Mouse (Mus musculus) heart, postnatal 0 days (tissue): ENCODE measurements around the gene Lpar2. TPM values are rescaled to one million over a fixed set of nuclear protein-coding genes. Genes with fewer than 3 reads are reported as not detected.

Source experiments
- ATAC-seq: fragments of 200-750 bp; cut with Nextera tagmentation; 2 replicates; pipeline ENCODE4 v1.8.0; 2017; ENCODE audit warnings: low read depth, moderate number of reproducible peaks, moderate library complexity; ENCODE audit not compliant: insufficient read depth
- DNase-seq: peaks from one replicate; pipeline ENCODE4 v3.0.0-alpha.2; 2016; ENCODE audit warnings: low spot score
- H3K27ac ChIP-seq: fragments of 300-500 bp; sonication (generic); 2 replicates; pipeline ENCODE4 v1.5.1; 2014; ENCODE audit warnings: low read depth, mild to moderate bottlenecking
- H3K27me3 ChIP-seq: fragments of 300-500 bp; sonication (generic); 2 replicates; pipeline ENCODE4 v1.6.1; 2014; ENCODE audit warnings: low read length, mixed read lengths; ENCODE audit not compliant: control insufficient read depth, insufficient read depth
- H3K36me3 ChIP-seq: fragments of 300-500 bp; sonication (generic); replicated peaks from 2 replicates; pipeline ENCODE4 v1.6.1; 2014; ENCODE audit warnings: low read length, mixed read lengths; ENCODE audit not compliant: control insufficient read depth, insufficient read depth
- H3K4me1 ChIP-seq: fragments of 300-500 bp; sonication (generic); 2 replicates; pipeline ENCODE4 v1.6.1; 2014; ENCODE audit warnings: antibody characterized with exemption; ENCODE audit not compliant: control insufficient read depth, insufficient read depth
- H3K4me2 ChIP-seq: fragments of 300-500 bp; sonication (generic); 2 replicates; pipeline ENCODE4 v1.6.1; 2014; ENCODE audit warnings: low read depth, mild to moderate bottlenecking, low read length, moderate library complexity
- H3K4me3 ChIP-seq: fragments of 300-500 bp; sonication (generic); 2 replicates; pipeline ENCODE4 v1.5.1; 2014; ENCODE audit warnings: low read depth, low read length
- H3K9ac ChIP-seq: fragments of 300-500 bp; sonication (generic); replicated peaks from 2 replicates; pipeline ENCODE4 v1.6.1; 2014; ENCODE audit warnings: low read depth, low read length, mixed read lengths
- H3K9me3 ChIP-seq: fragments of 300-500 bp; sonication (generic); replicated peaks from 2 replicates; pipeline ENCODE4 v1.6.1; 2016; ENCODE audit warnings: low read length; ENCODE audit not compliant: control insufficient read depth
- CTCF ChIP-seq: IDR thresholded peaks from 2 replicates; pipeline ENCODE4 v1.5.1; 2016; ENCODE audit warnings: antibody characterized with exemption, control low read depth, low read depth
- EP300 ChIP-seq: IDR thresholded peaks from 2 replicates; pipeline ENCODE4 v1.6.1; 2016; ENCODE audit warnings: antibody characterized with exemption, low read depth
- WGBS: fragments of 180-500 bp; shearing (Covaris S2); extraction: QIAGEN DNeasy Blood & Tissue Kit; methylation state at CpG from one replicate; pipeline ENCODE4 v1.1.7; 2014; 5-methylcytosine and 5-hydroxymethylcytosine counted together
- polyA plus RNA-seq: library from polyadenylated mRNA; unstranded; fragments of >200 nt; fragmentation: Nextera tagmentation; extraction: Ambion mirVana; gene quantifications from 2 replicates; pipeline ENCODE4 v1.2.1, GENCODE M21; 2015
- total RNA-seq: library from RNA; depleted of rRNA; stranded (reverse); fragments of >200 nt; gene quantifications from 2 replicates; pipeline ENCODE4 v1.2.3, GENCODE M21; 2014; ENCODE audit warnings: low replicate concordance; rRNA removed

The Lpar2 gene
- total and polyA plus RNA-seq, 2 experiments from 2014 or later = 0.10 to 0.50 TPM

- Histone ChIP-seq H3K27me3 (peaks cover 30% of the 10 kb centered on the region), H3K36me3 (no peaks in the 10 kb centered on the region), H3K9me3 (no peaks in the 10 kb centered on the region), H3K4me1 (0 out of 2 replicates have a peak, but pooled peaks cover 8% of the 10 kb centered on the region), H3K4me2 (no peak overlapping the region), H3K9ac (no peak overlapping the region), H3K4me3 (no peak overlapping the region), H3K27ac (no peak overlapping the region)
- no peak for TF ChIP-seq EP300
- TF ChIP-seq CTCF = no peak
- ATAC-seq (no peak), DNase-seq (no peak)
- WGBS = 77% methylated on average over 10 of the region's 10 CpGs
Observed at GRCm38 (mm10) chr8:69876967-69877366, 54.7 kb downstream of the Lpar2 start.

GRCm38 (mm10) chr8:69877396-69877795, 55.2 kb downstream of the Lpar2 start:
- ATAC-seq = no peak
- no peaks in the 10 kb centered on the region for H3K9me3 ChIP-seq
- TF ChIP-seq CTCF = no peak
- no peak for TF ChIP-seq EP300
- H3K4me3 ChIP-seq = no peak overlapping the region
- no peak for DNase-seq
- H3K27me3 ChIP-seq = peaks cover 34% of the 10 kb centered on the region
- 0 out of 2 replicates have a peak, but pooled peaks cover 8% of the 10 kb centered on the region for H3K4me1 ChIP-seq
- no peaks in the 10 kb centered on the region for H3K36me3 ChIP-seq
- H3K27ac ChIP-seq = no peak overlapping the region
- no peak overlapping the region for H3K9ac ChIP-seq
- 80% methylated on average over 4 of the region's 4 CpGs for WGBS
- H3K4me2 ChIP-seq = no peak overlapping the region

- no peak for ATAC-seq
- peaks cover 40% of the 10 kb centered on the region for H3K27me3 ChIP-seq
- H3K4me3 ChIP-seq = no peak overlapping the region
- no peaks in the 10 kb centered on the region for H3K9me3 ChIP-seq
- no peak for DNase-seq
- no peaks in the 10 kb centered on the region for H3K36me3 ChIP-seq
- 0 out of 2 replicates have a peak, but pooled peaks cover 8% of the 10 kb centered on the region for H3K4me1 ChIP-seq
- no peak overlapping the region for H3K27ac ChIP-seq
- no peak overlapping the region for H3K4me2 ChIP-seq
- WGBS = 60% methylated on average over 3 of the region's 3 CpGs
- TF ChIP-seq CTCF (no peak), EP300 (no peak)
- no peak overlapping the region for H3K9ac ChIP-seq
Observed at GRCm38 (mm10) chr8:69877992-69878391, 55.8 kb downstream of the Lpar2 start.

- TF ChIP-seq EP300 (no peak), CTCF (no peak)
- no peak overlapping the region for H3K9ac ChIP-seq
- DNase-seq (no peak), ATAC-seq (no peak)
- no peaks in the 10 kb centered on the region for H3K9me3 ChIP-seq
- H3K36me3 ChIP-seq = no peaks in the 10 kb centered on the region
- 70% methylated on average over 8 of the region's 8 CpGs for WGBS
- H3K4me1 ChIP-seq = 0 out of 2 replicates have a peak, but pooled peaks cover 8% of the 10 kb centered on the region
- no peak overlapping the region for H3K4me2 ChIP-seq
- peaks cover 57% of the 10 kb centered on the region for H3K27me3 ChIP-seq
- H3K4me3 ChIP-seq = no peak overlapping the region
- no peak overlapping the region for H3K27ac ChIP-seq
Observed at GRCm38 (mm10) chr8:69879678-69880077, 57.4 kb downstream of the Lpar2 start.

Other genes starting within 250 kb of the Lpar2 start
- gene Zfp868, start 196.9 kb upstream of the Lpar2 start, total RNA-seq = 5.0 and 19.6 TPM in 2 replicates
- 9.9 and 10.1 TPM in 2 replicates for gene Zfp868, start 196.9 kb upstream of the Lpar2 start, polyA plus RNA-seq
- gene Zfp964, start 167.9 kb upstream of the Lpar2 start, total RNA-seq = 0.27 and 3.7 TPM in 2 replicates
- 0.72 and 0.78 TPM in 2 replicates for gene Zfp964, start 167.9 kb upstream of the Lpar2 start, polyA plus RNA-seq
- 5.6 and 16.8 TPM in 2 replicates for gene Zfp869, start 111.7 kb upstream of the Lpar2 start, total RNA-seq
- gene Zfp869, start 111.7 kb upstream of the Lpar2 start, polyA plus RNA-seq = 11.4 and 12.7 TPM in 2 replicates
- gene Zfp963, start 72.5 kb upstream of the Lpar2 start, total RNA-seq = 0.73 and 3.5 TPM in 2 replicates
- gene Zfp963, start 72.5 kb upstream of the Lpar2 start, polyA plus RNA-seq = 2.8 and 3.1 TPM in 2 replicates
- gene Gm20422, start 47.5 kb upstream of the Lpar2 start, total RNA-seq = 2.5 TPM in 1 of 2 replicates, not detected in the other
- gene Gm20422, start 47.5 kb upstream of the Lpar2 start, polyA plus RNA-seq = 1.6 and 2.5 TPM in 2 replicates
- 42.4 and 44.0 TPM in 2 replicates for gene Atp13a1, start 31.3 kb upstream of the Lpar2 start, total RNA-seq
- 13.1 and 13.5 TPM in 2 replicates for gene Atp13a1, start 31.3 kb upstream of the Lpar2 start, polyA plus RNA-seq
- 14.1 and 20.5 TPM in 2 replicates for gene Zfp866, start 31.3 kb upstream of the Lpar2 start, total RNA-seq
- 8.0 and 9.2 TPM in 2 replicates for gene Zfp866, start 31.3 kb upstream of the Lpar2 start, polyA plus RNA-seq
- 14.3 and 21.6 TPM in 2 replicates for gene Gmip, start 13.8 kb upstream of the Lpar2 start, total RNA-seq
- 3.2 and 3.9 TPM in 2 replicates for gene Gmip, start 13.8 kb upstream of the Lpar2 start, polyA plus RNA-seq
- gene Pbx4, start 10.1 kb downstream of the Lpar2 start, total RNA-seq = 2.2 TPM in 1 of 2 replicates, not detected in the other
- 1.5 and 1.9 TPM in 2 replicates for gene Pbx4, start 10.1 kb downstream of the Lpar2 start, polyA plus RNA-seq
- gene Cilp2, start 65.3 kb downstream of the Lpar2 start, total RNA-seq = 0.23 and 0.43 TPM in 2 replicates
- gene Cilp2, start 65.3 kb downstream of the Lpar2 start, polyA plus RNA-seq = 0.36 and 0.49 TPM in 2 replicates
- gene Tssk6, start 79.8 kb downstream of the Lpar2 start, total RNA-seq = 0.11 TPM in 1 of 2 replicates, not detected in the other
- 1.1 and 1.2 TPM in 2 replicates for gene Tssk6, start 79.8 kb downstream of the Lpar2 start, polyA plus RNA-seq
- gene Ndufa13, start 80.1 kb downstream of the Lpar2 start, total RNA-seq = 223 and 232 TPM in 2 replicates
- gene Ndufa13, start 80.1 kb downstream of the Lpar2 start, polyA plus RNA-seq = 666 and 702 TPM in 2 replicates
- gene Yjefn3, start 80.3 kb downstream of the Lpar2 start, total RNA-seq = 1.2 and 22.3 TPM in 2 replicates
- gene Yjefn3, start 80.3 kb downstream of the Lpar2 start, polyA plus RNA-seq = 12.9 and 13.9 TPM in 2 replicates
- 26.9 and 58.8 TPM in 2 replicates for gene Gatad2a, start 174.0 kb downstream of the Lpar2 start, total RNA-seq
- 17.0 and 18.9 TPM in 2 replicates for gene Gatad2a, start 174.0 kb downstream of the Lpar2 start, polyA plus RNA-seq
- gene Mau2, start 220.3 kb downstream of the Lpar2 start, total RNA-seq = 71.1 and 92.3 TPM in 2 replicates
- 25.6 and 28.0 TPM in 2 replicates for gene Mau2, start 220.3 kb downstream of the Lpar2 start, polyA plus RNA-seq
- 11.5 TPM in 2 replicates for gene Sugp1, start 220.4 kb downstream of the Lpar2 start, total RNA-seq
- 22.6 and 23.0 TPM in 2 replicates for gene Sugp1, start 220.4 kb downstream of the Lpar2 start, polyA plus RNA-seq